Mouse (Mus musculus): ENCODE data around the gene Miip. TPM values are rescaled to one million over a fixed set of nuclear protein-coding genes. Genes with fewer than 3 reads are reported as not detected.

The Miip gene
- polyA plus RNA-seq, 1 experiment from 2014 or later: 30.0 TPM

DNA sequence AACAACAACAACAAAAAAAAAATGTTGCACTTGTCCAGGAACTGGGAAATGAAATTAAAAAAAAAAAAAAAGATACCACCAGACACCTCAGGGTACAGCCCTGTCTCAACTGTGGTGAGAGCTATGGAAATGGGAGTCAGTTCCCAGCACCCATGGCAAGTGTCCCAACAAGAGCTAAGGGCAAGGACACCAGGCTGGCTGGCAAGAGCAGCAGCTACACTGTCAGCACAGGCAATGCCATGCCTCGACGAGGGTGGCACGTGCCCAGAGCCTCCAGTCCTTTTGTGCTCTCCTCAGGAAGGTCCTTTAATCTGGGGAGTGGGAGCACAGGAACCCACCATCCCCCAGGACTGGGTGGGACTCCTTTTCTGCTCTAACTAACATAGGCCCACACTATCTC, 15.5 kb upstream of the Miip start:
- Histone ChIP-seq H3K9me3 (replicated peaks; ENCODE audit: control insufficient read depth, low read length) (no peaks in the 10 kb centered on the region), H3K4me1 (ENCODE audit: control insufficient read depth, insufficient read depth, low read length) (no peaks in the 10 kb centered on the region), H3K27ac (replicated peaks; ENCODE audit: low read depth, low read length) (no peak overlapping the region), H3K4me2 (ENCODE audit: low read depth, low read length) (no peak overlapping the region), H3K9ac (replicated peaks; ENCODE audit: low read length) (no peak overlapping the region), H3K36me3 (replicated peaks; ENCODE audit: control insufficient read depth, insufficient read depth, low read depth, low read length) (peaks cover 15% of the 10 kb centered on the region), H3K27me3 (ENCODE audit: control insufficient read depth, insufficient read depth, low read length) (no peaks in the 10 kb centered on the region), H3K4me3 (ENCODE audit: low read depth, low read length) (no peak overlapping the region)
- ATAC-seq (replicated peaks; ENCODE audit: insufficient number of reproducible peaks, low FRiP score, low TSS enrichment, low read depth): no peak
- 86% methylated on average over 3 of the region's 3 CpGs for WGBS
- no peak for DNase-seq (ENCODE audit: low spot score)

DNA sequence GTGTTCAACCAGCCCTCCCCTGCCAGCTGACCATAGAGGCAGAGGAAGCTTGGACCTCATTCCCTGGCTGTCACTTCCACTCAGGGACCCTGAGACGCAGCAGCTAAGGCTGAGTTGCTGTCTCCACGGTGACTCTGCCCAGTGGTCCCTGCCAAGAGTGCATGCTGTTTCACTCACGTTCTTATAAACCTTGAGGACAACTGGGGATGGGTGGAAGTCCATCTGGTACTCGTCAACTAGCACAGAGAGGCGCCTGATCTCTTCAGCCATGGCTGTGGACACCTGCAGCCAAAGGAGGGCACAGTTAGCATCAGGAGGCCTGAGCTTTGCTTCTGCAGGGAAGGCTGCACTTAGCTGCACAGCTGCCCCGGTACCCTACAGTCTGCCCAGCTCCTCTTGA, 14.4 kb upstream of the Miip start:
- H3K36me3 ChIP-seq (replicated peaks; ENCODE audit: control insufficient read depth, insufficient read depth, low read depth, low read length): peaks cover 15% of the 10 kb centered on the region
- 82% methylated on average over 6 of the region's 6 CpGs for WGBS
- ATAC-seq (replicated peaks; ENCODE audit: insufficient number of reproducible peaks, low FRiP score, low TSS enrichment, low read depth): no peak

DNA sequence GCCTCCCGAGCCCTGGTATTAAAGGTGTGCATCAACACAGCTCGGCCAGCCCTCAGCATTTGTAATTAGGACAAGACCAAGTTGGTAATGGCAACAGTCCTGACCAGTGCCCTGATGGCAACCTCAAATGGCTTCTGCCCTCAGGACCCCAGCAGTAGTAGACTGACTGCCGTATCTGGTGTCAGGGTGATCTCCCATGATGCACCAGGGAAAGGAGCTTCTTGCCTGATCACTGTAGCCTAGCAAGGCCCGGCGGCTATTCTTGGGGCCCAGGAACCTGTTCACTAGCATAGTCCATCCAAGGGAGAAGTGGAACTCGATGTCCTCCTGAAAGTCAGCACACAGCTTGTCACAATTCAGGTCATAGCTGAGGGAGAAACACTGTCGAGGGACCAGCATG, 13.2 kb upstream of the Miip start:
- DNase-seq (ENCODE audit: low spot score) (no peak), ATAC-seq (replicated peaks; ENCODE audit: insufficient number of reproducible peaks, low FRiP score, low TSS enrichment, low read depth) (no peak; the same call in 1 of the 2 replicates)
- H3K9me3 ChIP-seq (replicated peaks; ENCODE audit: control insufficient read depth, low read length): no peaks in the 10 kb centered on the region
- H3K36me3 ChIP-seq (replicated peaks; ENCODE audit: control insufficient read depth, insufficient read depth, low read depth, low read length): peaks cover 10% of the 10 kb centered on the region
- H3K4me2 ChIP-seq (ENCODE audit: low read depth, low read length): no peak overlapping the region
- WGBS: 90% methylated on average over 7 of the region's 7 CpGs
- H3K4me3 ChIP-seq (ENCODE audit: low read depth, low read length): no peak overlapping the region
- no peaks in the 10 kb centered on the region for H3K27me3 ChIP-seq (ENCODE audit: control insufficient read depth, insufficient read depth, low read length)
- H3K27ac ChIP-seq (replicated peaks; ENCODE audit: low read depth, low read length): no peak overlapping the region
- no peaks in the 10 kb centered on the region for H3K4me1 ChIP-seq (ENCODE audit: control insufficient read depth, insufficient read depth, low read length)
- no peak overlapping the region for H3K9ac ChIP-seq (replicated peaks; ENCODE audit: low read length)

More for the DNA sequence above, 14.4 kb upstream of the Miip start:
- Histone ChIP-seq H3K4me1 (ENCODE audit: control insufficient read depth, insufficient read depth, low read length) (no peaks in the 10 kb centered on the region), H3K27me3 (ENCODE audit: control insufficient read depth, insufficient read depth, low read length) (no peaks in the 10 kb centered on the region), H3K4me2 (ENCODE audit: low read depth, low read length) (no peak overlapping the region), H3K9me3 (replicated peaks; ENCODE audit: control insufficient read depth, low read length) (no peaks in the 10 kb centered on the region), H3K9ac (replicated peaks; ENCODE audit: low read length) (no peak overlapping the region), H3K4me3 (ENCODE audit: low read depth, low read length) (no peak overlapping the region), H3K27ac (replicated peaks; ENCODE audit: low read depth, low read length) (no peak overlapping the region)
- no peak for DNase-seq (ENCODE audit: low spot score)

DNA sequence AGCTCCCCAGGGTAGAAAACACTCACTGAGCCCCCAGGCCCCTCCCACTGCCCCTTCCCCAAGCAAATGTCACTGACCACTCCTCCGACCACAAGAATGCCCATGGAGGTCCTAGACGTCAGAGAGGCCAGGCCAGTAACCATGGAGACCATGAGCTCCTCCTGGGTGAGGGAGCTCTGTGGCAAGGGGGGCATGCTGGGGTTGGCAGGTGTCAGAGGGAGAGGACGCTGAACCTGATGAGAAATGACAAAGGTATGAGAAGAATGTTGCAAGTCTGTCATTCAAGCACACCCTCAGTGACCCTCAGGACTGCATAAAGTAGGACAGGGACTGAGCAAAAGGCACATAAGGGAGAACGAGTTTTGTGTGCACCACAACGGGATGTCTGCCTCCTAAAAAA, 11.2 kb upstream of the Miip start:
- Histone ChIP-seq H3K9me3 (replicated peaks; ENCODE audit: control insufficient read depth, low read length) (no peaks in the 10 kb centered on the region), H3K4me2 (ENCODE audit: low read depth, low read length) (no peak overlapping the region), H3K27ac (replicated peaks; ENCODE audit: low read depth, low read length) (no peak overlapping the region), H3K4me3 (ENCODE audit: low read depth, low read length) (no peak overlapping the region), H3K27me3 (ENCODE audit: control insufficient read depth, insufficient read depth, low read length) (no peaks in the 10 kb centered on the region), H3K9ac (replicated peaks; ENCODE audit: low read length) (no peak overlapping the region), H3K4me1 (ENCODE audit: control insufficient read depth, insufficient read depth, low read length) (no peaks in the 10 kb centered on the region), H3K36me3 (replicated peaks; ENCODE audit: control insufficient read depth, insufficient read depth, low read depth, low read length) (peaks cover 14% of the 10 kb centered on the region)
- ATAC-seq (replicated peaks; ENCODE audit: insufficient number of reproducible peaks, low FRiP score, low TSS enrichment, low read depth): no peak
- 67% methylated on average over 5 of the region's 5 CpGs for WGBS
- DNase-seq (ENCODE audit: low spot score): no peak

DNA sequence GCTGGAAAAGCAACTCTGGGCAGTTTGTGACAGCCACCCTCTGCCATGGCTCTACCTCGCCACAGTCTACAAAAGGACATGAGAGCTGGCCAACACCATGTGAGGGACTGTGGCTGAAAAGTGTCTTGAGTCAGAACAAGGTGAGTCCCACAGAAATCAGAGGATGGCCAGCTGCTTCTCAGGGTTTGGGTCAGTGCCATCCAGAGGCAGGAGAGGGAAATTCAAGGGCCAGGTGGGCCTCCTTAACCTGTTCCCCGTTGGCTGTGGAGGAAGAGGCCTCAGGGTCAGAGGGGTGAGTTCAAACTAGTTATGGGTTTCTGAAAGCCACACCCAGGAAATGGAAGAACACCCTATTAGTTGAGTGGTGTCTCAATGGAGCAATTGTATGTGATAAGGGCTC, 10.8 kb upstream of the Miip start:
- ATAC-seq (replicated peaks; ENCODE audit: insufficient number of reproducible peaks, low FRiP score, low TSS enrichment, low read depth) (no peak), DNase-seq (ENCODE audit: low spot score) (no peak)
- Histone ChIP-seq H3K9me3 (replicated peaks; ENCODE audit: control insufficient read depth, low read length) (no peaks in the 10 kb centered on the region), H3K9ac (replicated peaks; ENCODE audit: low read length) (no peak overlapping the region), H3K36me3 (replicated peaks; ENCODE audit: control insufficient read depth, insufficient read depth, low read depth, low read length) (peaks cover 14% of the 10 kb centered on the region), H3K4me2 (ENCODE audit: low read depth, low read length) (no peak overlapping the region), H3K4me1 (ENCODE audit: control insufficient read depth, insufficient read depth, low read length) (no peaks in the 10 kb centered on the region), H3K27ac (replicated peaks; ENCODE audit: low read depth, low read length) (no peak overlapping the region), H3K27me3 (ENCODE audit: control insufficient read depth, insufficient read depth, low read length) (no peaks in the 10 kb centered on the region), H3K4me3 (ENCODE audit: low read depth, low read length) (no peak overlapping the region)
- 67% methylated on average over 2 of the region's 2 CpGs for WGBS

DNA sequence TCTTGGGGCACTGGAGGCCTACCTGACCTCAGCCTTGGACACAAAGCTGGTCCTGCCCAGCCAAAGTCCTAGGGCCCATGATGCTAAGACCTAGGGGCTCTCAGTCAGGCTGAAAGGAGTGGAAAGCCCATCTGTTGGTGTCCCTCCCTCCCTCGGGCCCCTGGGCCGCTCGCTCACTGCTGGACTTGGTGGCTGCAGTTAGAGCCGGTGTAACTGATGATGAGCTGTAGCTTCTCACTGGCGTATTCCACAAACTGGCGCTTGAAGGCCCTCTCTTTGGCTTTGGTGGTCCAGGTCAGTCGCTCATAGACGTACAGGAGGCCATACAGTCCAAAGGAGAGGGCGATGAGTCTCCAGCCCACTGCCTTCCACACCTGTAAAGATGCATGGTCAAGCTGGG, 9.9 kb upstream of the Miip start:
- H3K4me3 ChIP-seq (ENCODE audit: low read depth, low read length): no peak overlapping the region
- H3K36me3 ChIP-seq (replicated peaks; ENCODE audit: control insufficient read depth, insufficient read depth, low read depth, low read length): peaks cover 14% of the 10 kb centered on the region
- H3K4me2 ChIP-seq (ENCODE audit: low read depth, low read length): no peak overlapping the region
- no peaks in the 10 kb centered on the region for H3K4me1 ChIP-seq (ENCODE audit: control insufficient read depth, insufficient read depth, low read length)
- ATAC-seq (replicated peaks; ENCODE audit: insufficient number of reproducible peaks, low FRiP score, low TSS enrichment, low read depth) (no peak), DNase-seq (ENCODE audit: low spot score) (no peak)
- no peaks in the 10 kb centered on the region for H3K27me3 ChIP-seq (ENCODE audit: control insufficient read depth, insufficient read depth, low read length)
- WGBS: 95% methylated on average over 9 of the region's 9 CpGs
- H3K27ac ChIP-seq (replicated peaks; ENCODE audit: low read depth, low read length): no peak overlapping the region
- no peak overlapping the region for H3K9ac ChIP-seq (replicated peaks; ENCODE audit: low read length)
- no peaks in the 10 kb centered on the region for H3K9me3 ChIP-seq (replicated peaks; ENCODE audit: control insufficient read depth, low read length)

DNA sequence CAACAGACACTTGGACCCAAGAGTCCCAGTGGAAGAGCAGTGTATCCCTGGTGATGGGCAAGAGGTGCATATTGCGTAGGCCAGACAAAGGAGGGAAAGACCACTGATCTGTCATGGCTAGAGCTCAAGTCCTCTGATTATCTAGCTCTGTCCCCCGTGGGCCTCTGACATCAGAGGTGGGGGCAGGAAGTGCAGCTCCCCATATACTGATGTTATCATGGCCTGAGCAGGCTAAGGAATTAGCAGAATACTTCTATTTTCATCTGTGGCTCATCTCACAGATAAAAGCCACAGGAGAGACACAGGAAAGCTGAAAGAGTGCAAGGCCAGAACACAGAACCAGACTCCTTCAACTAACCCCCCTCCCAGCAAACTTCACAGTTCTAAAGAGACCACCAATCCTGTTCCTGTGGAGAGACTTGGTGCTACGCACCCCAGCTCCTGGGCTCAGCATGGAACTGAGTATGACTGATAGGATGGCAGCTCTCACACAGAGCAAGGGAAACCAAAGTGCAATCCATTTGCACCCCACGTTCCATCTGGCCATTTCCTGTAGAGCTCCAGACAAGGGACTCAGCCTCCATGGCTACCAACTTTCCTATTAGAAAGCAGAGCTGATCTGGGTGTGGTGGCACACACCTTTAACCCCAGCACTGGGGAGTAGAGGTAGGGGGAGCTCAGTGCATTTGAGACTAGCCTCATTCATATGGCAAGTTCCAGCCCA, 7.4 kb upstream of the Miip start:
- 85% methylated on average over 4 of the region's 4 CpGs for WGBS

DNA sequence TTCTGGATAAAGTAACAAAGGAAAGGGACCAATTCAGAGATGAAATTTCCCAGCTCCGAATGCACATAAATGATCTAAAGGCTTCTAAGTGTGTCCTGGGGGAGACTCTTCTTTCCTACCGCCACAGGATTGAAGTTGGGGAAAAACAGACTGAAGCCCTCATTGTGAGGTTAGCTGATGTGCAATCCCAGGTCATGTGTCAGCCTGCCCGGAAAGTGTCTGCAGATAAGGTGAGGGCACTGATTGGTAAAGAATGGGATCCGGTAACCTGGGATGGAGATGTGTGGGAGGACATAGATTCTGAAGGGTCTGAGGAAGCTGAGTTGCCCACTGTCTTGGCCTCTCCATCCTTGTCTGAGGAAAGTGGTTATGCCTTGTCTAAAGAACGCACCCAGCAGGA, 622 bp upstream of the Miip start:
- H3K36me3 ChIP-seq (replicated peaks; ENCODE audit: control insufficient read depth, insufficient read depth, low read depth, low read length): peaks cover 2% of the 10 kb centered on the region
- H3K4me1 ChIP-seq (ENCODE audit: control insufficient read depth, insufficient read depth, low read length): no peaks in the 10 kb centered on the region
- no peak overlapping the region for H3K27ac ChIP-seq (replicated peaks; ENCODE audit: low read depth, low read length)
- no peak for DNase-seq (ENCODE audit: low spot score)
- H3K9ac ChIP-seq (replicated peaks; ENCODE audit: low read length): peak overlapping the region; percentile 58
- peak overlapping the region; percentile 67 for H3K4me3 ChIP-seq (ENCODE audit: low read depth, low read length)
- no peaks in the 10 kb centered on the region for H3K9me3 ChIP-seq (replicated peaks; ENCODE audit: control insufficient read depth, low read length)
- peak overlapping the region; percentile 68 for H3K4me2 ChIP-seq (ENCODE audit: low read depth, low read length)
- no peak for ATAC-seq (replicated peaks; ENCODE audit: insufficient number of reproducible peaks, low FRiP score, low TSS enrichment, low read depth)
- no peaks in the 10 kb centered on the region for H3K27me3 ChIP-seq (ENCODE audit: control insufficient read depth, insufficient read depth, low read length)
- 19% methylated on average over 5 of the region's 5 CpGs for WGBS

More for the DNA sequence above, 7.4 kb upstream of the Miip start:
- no peak overlapping the region for H3K4me2 ChIP-seq (ENCODE audit: low read depth, low read length)
- H3K36me3 ChIP-seq (replicated peaks; ENCODE audit: control insufficient read depth, insufficient read depth, low read depth, low read length): peaks cover 9% of the 10 kb centered on the region
- no peak overlapping the region for H3K9ac ChIP-seq (replicated peaks; ENCODE audit: low read length)
- DNase-seq (ENCODE audit: low spot score) (no peak), ATAC-seq (replicated peaks; ENCODE audit: insufficient number of reproducible peaks, low FRiP score, low TSS enrichment, low read depth) (no peak)
- H3K9me3 ChIP-seq (replicated peaks; ENCODE audit: control insufficient read depth, low read length): no peaks in the 10 kb centered on the region
- H3K4me3 ChIP-seq (ENCODE audit: low read depth, low read length): no peak overlapping the region
- H3K4me1 ChIP-seq (ENCODE audit: control insufficient read depth, insufficient read depth, low read length): no peaks in the 10 kb centered on the region
- no peak overlapping the region for H3K27ac ChIP-seq (replicated peaks; ENCODE audit: low read depth, low read length)
- no peaks in the 10 kb centered on the region for H3K27me3 ChIP-seq (ENCODE audit: control insufficient read depth, insufficient read depth, low read length)

Data from embryonic facial prominence, embryonic 11.5 days (tissue).